Mouse (Mus musculus): ENCODE measurements at regions not wholly inside any gene's neighbourhood (a gene's known extent, or its start where the extent isn't known, plus 50 kb on each side); places are given as distances from the start of the nearest gene placed in this dataset.

GRCm38 (mm10) chr12:117412257-117412656 is 104.0 kb upstream of the Rapgef5 start:
- Histone ChIP-seq H3K4me1 (peaks cover 34% of the 10 kb centered on the region), H3K4me3 (no peak overlapping the region), H3K27ac (no peak overlapping the region), H3K4me2 (no peak overlapping the region), H3K36me3 (no peaks in the 10 kb centered on the region), H3K9me3 (no peaks in the 10 kb centered on the region), H3K9ac (no peak overlapping the region), H3K27me3 (no peaks in the 10 kb centered on the region)
- ATAC-seq (ENCODE audit: insufficient number of reproducible peaks, insufficient read depth, low FRiP score, low TSS enrichment, low read depth) = no peak
- WGBS = 57% methylated on average over 6 of the region's 6 CpGs

GRCm38 (mm10) chr12:117412779-117413505 is 103.3 kb upstream of the Rapgef5 start:
- Histone ChIP-seq H3K4me2 (no peak overlapping the region), H3K9ac (no peak overlapping the region), H3K36me3 (no peaks in the 10 kb centered on the region), H3K9me3 (no peaks in the 10 kb centered on the region), H3K4me1 (peaks cover 34% of the 10 kb centered on the region), H3K27ac (peak overlapping the region; percentile 55), H3K27me3 (no peaks in the 10 kb centered on the region), H3K4me3 (no peak overlapping the region)
- WGBS = 37% methylated on average over 2 of the region's 2 CpGs
- no peak for ATAC-seq (ENCODE audit: insufficient number of reproducible peaks, insufficient read depth, low FRiP score, low TSS enrichment, low read depth)

GRCm38 (mm10) chr12:117414020-117414419 is 102.3 kb upstream of the Rapgef5 start:
- Histone ChIP-seq H3K4me2 (no peak overlapping the region), H3K27ac (no peak overlapping the region), H3K27me3 (no peaks in the 10 kb centered on the region), H3K4me3 (no peak overlapping the region), H3K36me3 (no peaks in the 10 kb centered on the region), H3K9ac (no peak overlapping the region), H3K9me3 (no peaks in the 10 kb centered on the region), H3K4me1 (peaks cover 34% of the 10 kb centered on the region)
- ATAC-seq (ENCODE audit: insufficient number of reproducible peaks, insufficient read depth, low FRiP score, low TSS enrichment, low read depth) = no peak
- 78% methylated on average over 2 of the region's 2 CpGs for WGBS

- H3K9ac ChIP-seq = no peak overlapping the region
- peaks cover 34% of the 10 kb centered on the region for H3K4me1 ChIP-seq
- no peaks in the 10 kb centered on the region for H3K9me3 ChIP-seq
- H3K27ac ChIP-seq = no peak overlapping the region
- H3K4me2 ChIP-seq = no peak overlapping the region
- ATAC-seq (ENCODE audit: insufficient number of reproducible peaks, insufficient read depth, low FRiP score, low TSS enrichment, low read depth) = no peak
- no peaks in the 10 kb centered on the region for H3K27me3 ChIP-seq
- no peaks in the 10 kb centered on the region for H3K36me3 ChIP-seq
- no peak overlapping the region for H3K4me3 ChIP-seq
- 66% methylated on average over 2 of the region's 2 CpGs for WGBS
Observed at GRCm38 (mm10) chr12:117415146-117415545, 101.1 kb upstream of the Rapgef5 start.

- H3K27ac ChIP-seq = no peak overlapping the region
- ATAC-seq (ENCODE audit: insufficient number of reproducible peaks, insufficient read depth, low FRiP score, low TSS enrichment, low read depth) = no peak
- WGBS = 85% methylated on average over 4 of the region's 4 CpGs
- no peaks in the 10 kb centered on the region for H3K9me3 ChIP-seq
- no peaks in the 10 kb centered on the region for H3K27me3 ChIP-seq
- H3K4me2 ChIP-seq = no peak overlapping the region
- H3K4me3 ChIP-seq = no peak overlapping the region
- no peaks in the 10 kb centered on the region for H3K36me3 ChIP-seq
- peaks cover 11% of the 10 kb centered on the region for H3K4me1 ChIP-seq
- H3K9ac ChIP-seq = no peak overlapping the region
Observed at GRCm38 (mm10) chr12:117417991-117418390, 98.3 kb upstream of the Rapgef5 start.

- 81% methylated on average over 7 of the region's 7 CpGs for WGBS
Observed at GRCm38 (mm10) chr12:117422315-117422978, 93.8 kb upstream of the Rapgef5 start.

GRCm38 (mm10) chr12:117425363-117426031 is 90.8 kb upstream of the Rapgef5 start:
- Histone ChIP-seq H3K36me3 (no peaks in the 10 kb centered on the region), H3K9ac (no peak overlapping the region), H3K9me3 (no peaks in the 10 kb centered on the region), H3K4me3 (no peak overlapping the region), H3K27ac (no peak overlapping the region), H3K4me2 (no peak overlapping the region), H3K27me3 (no peaks in the 10 kb centered on the region), H3K4me1 (no peaks in the 10 kb centered on the region)
- ATAC-seq (ENCODE audit: insufficient number of reproducible peaks, insufficient read depth, low FRiP score, low TSS enrichment, low read depth) = no peak; the same call in 1 of the 2 replicates
- WGBS = 74% methylated on average over 9 of the region's 9 CpGs

More at GRCm38 (mm10) chr12:117422315-117422978, 93.8 kb upstream of the Rapgef5 start:
- ATAC-seq (ENCODE audit: insufficient number of reproducible peaks, insufficient read depth, low FRiP score, low TSS enrichment, low read depth) = no peak
- Histone ChIP-seq H3K36me3 (no peaks in the 10 kb centered on the region), H3K27ac (no peak overlapping the region), H3K9ac (no peak overlapping the region), H3K4me1 (no peaks in the 10 kb centered on the region), H3K27me3 (no peaks in the 10 kb centered on the region), H3K4me2 (no peak overlapping the region), H3K4me3 (no peak overlapping the region), H3K9me3 (no peaks in the 10 kb centered on the region)

- ATAC-seq (ENCODE audit: insufficient number of reproducible peaks, insufficient read depth, low FRiP score, low TSS enrichment, low read depth) = no peak
- Histone ChIP-seq H3K27me3 (no peaks in the 10 kb centered on the region), H3K36me3 (no peaks in the 10 kb centered on the region), H3K4me2 (no peak overlapping the region), H3K4me1 (no peaks in the 10 kb centered on the region), H3K9me3 (no peaks in the 10 kb centered on the region), H3K27ac (no peak overlapping the region), H3K9ac (no peak overlapping the region), H3K4me3 (no peak overlapping the region)
- WGBS = 15% methylated on average over 1 of the region's 1 CpGs
Observed at GRCm38 (mm10) chr12:117427431-117427830, 88.8 kb upstream of the Rapgef5 start.

GRCm38 (mm10) chr12:117430886-117431285 is 85.4 kb upstream of the Rapgef5 start:
- H3K9ac ChIP-seq = no peak overlapping the region
- H3K4me3 ChIP-seq = no peak overlapping the region
- H3K27ac ChIP-seq = no peak overlapping the region
- H3K27me3 ChIP-seq = no peaks in the 10 kb centered on the region
- H3K4me1 ChIP-seq = no peaks in the 10 kb centered on the region
- ATAC-seq (ENCODE audit: insufficient number of reproducible peaks, insufficient read depth, low FRiP score, low TSS enrichment, low read depth) = no peak
- no peaks in the 10 kb centered on the region for H3K36me3 ChIP-seq
- H3K9me3 ChIP-seq = no peaks in the 10 kb centered on the region
- WGBS = 83% methylated on average over 4 of the region's 4 CpGs
- no peak overlapping the region for H3K4me2 ChIP-seq

GRCm38 (mm10) chr12:117432788-117433187 is 83.5 kb upstream of the Rapgef5 start:
- Histone ChIP-seq H3K4me3 (no peak overlapping the region), H3K4me2 (no peak overlapping the region), H3K4me1 (no peaks in the 10 kb centered on the region), H3K36me3 (no peaks in the 10 kb centered on the region), H3K9ac (no peak overlapping the region), H3K27ac (no peak overlapping the region), H3K9me3 (no peaks in the 10 kb centered on the region), H3K27me3 (no peaks in the 10 kb centered on the region)
- 70% methylated on average over 1 of the region's 1 CpGs for WGBS
- ATAC-seq (ENCODE audit: insufficient number of reproducible peaks, insufficient read depth, low FRiP score, low TSS enrichment, low read depth) = no peak

GRCm38 (mm10) chr12:117437011-117437410 is 79.3 kb upstream of the Rapgef5 start:
- Histone ChIP-seq H3K4me3 (no peak overlapping the region), H3K9me3 (no peaks in the 10 kb centered on the region), H3K4me1 (no peaks in the 10 kb centered on the region), H3K4me2 (no peak overlapping the region), H3K27ac (no peak overlapping the region), H3K27me3 (no peaks in the 10 kb centered on the region), H3K36me3 (no peaks in the 10 kb centered on the region), H3K9ac (no peak overlapping the region)
- WGBS = 47% methylated on average over 4 of the region's 4 CpGs
- no peak for ATAC-seq (ENCODE audit: insufficient number of reproducible peaks, insufficient read depth, low FRiP score, low TSS enrichment, low read depth)
